Mouse (Mus musculus) heart, embryonic 11.5 days (tissue): ENCODE data around the gene Slc12a6. TPM values are rescaled to one million over a fixed set of nuclear protein-coding genes. Genes with fewer than 3 reads are reported as not detected.
A peak's percentile ranks its signal among the peaks of the same experiment; 100 is the strongest.
"Not testable (repeated sequence)": the region's sequence is repeated elsewhere in the genome, so short reads cannot be mapped to it uniquely, and the experiment has no call there.

Source experiments
- ATAC-seq: fragments of 200-750 bp; cut with Nextera tagmentation; replicated peaks from 2 replicates; pipeline ENCODE4 v1.8.0; 2017; ENCODE audit warnings: moderate library complexity; ENCODE audit not compliant: insufficient number of reproducible peaks, low FRiP score, low TSS enrichment
- H3K27ac ChIP-seq: fragments of 300-500 bp; sonication (generic); 2 replicates; pipeline ENCODE4 v1.5.1; 2014; ENCODE audit warnings: mild to moderate bottlenecking, low read depth, low read length
- H3K27me3 ChIP-seq: fragments of 300-500 bp; sonication (generic); 2 replicates; pipeline ENCODE4 v1.6.1; 2014; ENCODE audit warnings: mild to moderate bottlenecking, low read length, mixed read lengths; ENCODE audit not compliant: control insufficient read depth, insufficient read depth
- H3K36me3 ChIP-seq: fragments of 300-500 bp; sonication (generic); 2 replicates; pipeline ENCODE4 v1.6.1; 2014; ENCODE audit warnings: mild to moderate bottlenecking, low read length, moderate library complexity, mixed read lengths; ENCODE audit not compliant: control insufficient read depth, insufficient read depth
- H3K4me1 ChIP-seq: fragments of 300-500 bp; sonication (generic); 2 replicates; pipeline ENCODE4 v1.6.1; 2014; ENCODE audit warnings: low read length; ENCODE audit not compliant: control insufficient read depth, insufficient read depth
- H3K4me2 ChIP-seq: fragments of 300-500 bp; sonication (generic); 2 replicates; pipeline ENCODE4 v1.6.1; 2014; ENCODE audit warnings: mild to moderate bottlenecking, moderate library complexity
- H3K4me3 ChIP-seq: fragments of 300-500 bp; sonication (generic); 2 replicates; pipeline ENCODE4 v1.5.1; 2014; ENCODE audit warnings: low read depth, low read length
- H3K9ac ChIP-seq: fragments of 300-500 bp; sonication (generic); 2 replicates; pipeline ENCODE4 v1.6.1; 2014; ENCODE audit warnings: mild to moderate bottlenecking, low read depth, low read length, moderate library complexity
- H3K9me3 ChIP-seq: fragments of 300-500 bp; sonication (generic); replicated peaks from 2 replicates; pipeline ENCODE4 v1.6.1; 2016; ENCODE audit warnings: low read length; ENCODE audit not compliant: control insufficient read depth
- WGBS: fragments of 180-500 bp; shearing (Covaris S2); extraction: QIAGEN DNeasy Blood & Tissue Kit; methylation state at CpG from one replicate; pipeline ENCODE4 v1.1.7; 2014; ENCODE audit not compliant: insufficient replicate concordance; 5-methylcytosine and 5-hydroxymethylcytosine counted together
- polyA plus RNA-seq: library from polyadenylated mRNA; unstranded; fragments of >200 nt; fragmentation: Nextera tagmentation; extraction: Ambion mirVana; gene quantifications from 2 replicates; pipeline ENCODE4 v1.2.1, GENCODE M21; 2014

Slc12a6 gene
- polyA plus RNA-seq, 1 experiment from 2014 or later = 12.8 TPM

GRCm38 (mm10) chr2:112272909-112273308, 7.3 kb downstream of the Slc12a6 start:
- Histone ChIP-seq H3K9me3 (no peaks in the 10 kb centered on the region), H3K27ac (no peak overlapping the region), H3K4me2 (no peak overlapping the region), H3K9ac (no peak overlapping the region), H3K4me1 (no peaks in the 10 kb centered on the region), H3K36me3 (no peaks in the 10 kb centered on the region), H3K27me3 (no peaks in the 10 kb centered on the region), H3K4me3 (no peak overlapping the region)
- no peak for ATAC-seq
- WGBS = 73% methylated on average over 2 of the region's 2 CpGs

- H3K27me3 ChIP-seq = no peaks in the 10 kb centered on the region
- H3K27ac ChIP-seq = no peak overlapping the region
Measured at GRCm38 (mm10) chr2:112273474-112273873, 7.8 kb downstream of the Slc12a6 start.

GRCm38 (mm10) chr2:112276870-112277269, 11.2 kb downstream of the Slc12a6 start:
- no peaks in the 10 kb centered on the region for H3K9me3 ChIP-seq
- no peak overlapping the region for H3K27ac ChIP-seq
- ATAC-seq = no peak
- no peak overlapping the region for H3K4me2 ChIP-seq
- no peaks in the 10 kb centered on the region for H3K27me3 ChIP-seq
- 96% methylated on average over 3 of the region's 3 CpGs for whole genome bisulfite sequencing
- no peaks in the 10 kb centered on the region for H3K36me3 ChIP-seq
- no peak overlapping the region for H3K9ac ChIP-seq
- no peak overlapping the region for H3K4me3 ChIP-seq
- H3K4me1 ChIP-seq = no peaks in the 10 kb centered on the region

More at GRCm38 (mm10) chr2:112273474-112273873, 7.8 kb downstream of the Slc12a6 start:
- 84% methylated on average over 6 of the region's 6 CpGs for WGBS
- H3K4me2 ChIP-seq = no peak overlapping the region
- no peak overlapping the region for H3K4me3 ChIP-seq
- H3K4me1 ChIP-seq = no peaks in the 10 kb centered on the region
- no peaks in the 10 kb centered on the region for H3K9me3 ChIP-seq
- H3K36me3 ChIP-seq = no peaks in the 10 kb centered on the region
- no peak for ATAC-seq
- no peak overlapping the region for H3K9ac ChIP-seq

- Histone ChIP-seq H3K27ac (no peak overlapping the region), H3K9ac (no peak overlapping the region), H3K4me1 (peaks cover 4% of the 10 kb centered on the region; the same call in 1 of the 2 replicates), H3K36me3 (no peaks in the 10 kb centered on the region), H3K27me3 (no peaks in the 10 kb centered on the region), H3K4me2 (no peak overlapping the region), H3K9me3 (no peaks in the 10 kb centered on the region), H3K4me3 (no peak overlapping the region)
- 91% methylated on average over 1 of the region's 1 CpGs for WGBS
- ATAC-seq = no peak
Measured at GRCm38 (mm10) chr2:112282846-112283245, 17.2 kb downstream of the Slc12a6 start.

GRCm38 (mm10) chr2:112284363-112285030, 18.9 kb downstream of the Slc12a6 start:
- H3K27ac ChIP-seq = peak overlapping the region; percentile 59
- peak; percentile 85 for ATAC-seq

GRCm38 (mm10) chr2:112285031-112285390, 19.4 kb downstream of the Slc12a6 start:
- no peak overlapping the region for H3K27ac ChIP-seq
- no peaks in the 10 kb centered on the region for H3K27me3 ChIP-seq
- peak overlapping the region; percentile 93 for H3K4me2 ChIP-seq
- no peak for ATAC-seq
- no peaks in the 10 kb centered on the region for H3K9me3 ChIP-seq
- H3K4me3 ChIP-seq = peak overlapping the region; percentile 67
- 64% methylated on average over 6 of the region's 6 CpGs for WGBS
- no peaks in the 10 kb centered on the region for H3K36me3 ChIP-seq
- peaks cover 4% of the 10 kb centered on the region; the same call in 1 of the 2 replicates for H3K4me1 ChIP-seq
- H3K9ac ChIP-seq = peak overlapping the region; percentile 85; the same call in 1 of the 2 replicates

More at GRCm38 (mm10) chr2:112284363-112285030, 18.9 kb downstream of the Slc12a6 start:
- H3K9ac ChIP-seq = peak overlapping the region; percentile 85
- H3K4me3 ChIP-seq = peak overlapping the region; percentile 67
- H3K27me3 ChIP-seq = no peaks in the 10 kb centered on the region
- no peaks in the 10 kb centered on the region for H3K36me3 ChIP-seq
- peaks cover 4% of the 10 kb centered on the region; the same call in 1 of the 2 replicates for H3K4me1 ChIP-seq
- H3K9me3 ChIP-seq = no peaks in the 10 kb centered on the region
- H3K4me2 ChIP-seq = peak overlapping the region; percentile 93
- WGBS = 2% methylated on average over 21 of the region's 21 CpGs

- not testable (repeated sequence) for H3K9me3 ChIP-seq
Measured at GRCm38 (mm10) chr2:112286062-112286461, 20.4 kb downstream of the Slc12a6 start.

GRCm38 (mm10) chr2:112287059-112287458, 21.4 kb downstream of the Slc12a6 start:
- Histone ChIP-seq H3K36me3 (no peaks in the 10 kb centered on the region), H3K27me3 (no peaks in the 10 kb centered on the region), H3K9ac (no peak overlapping the region), H3K9me3 (no peaks in the 10 kb centered on the region), H3K4me1 (peaks cover 4% of the 10 kb centered on the region; the same call in 1 of the 2 replicates), H3K4me3 (no peak overlapping the region), H3K27ac (no peak overlapping the region), H3K4me2 (no peak overlapping the region)
- ATAC-seq = no peak
- WGBS = 68% methylated on average over 4 of the region's 4 CpGs

More at GRCm38 (mm10) chr2:112286062-112286461, 20.4 kb downstream of the Slc12a6 start:
- 93% methylated on average over 1 of the region's 1 CpGs for WGBS
- ATAC-seq, H3K4me3 ChIP-seq, H3K4me2 ChIP-seq, H3K4me1 ChIP-seq, H3K9ac ChIP-seq, H3K27ac ChIP-seq, H3K27me3 ChIP-seq, H3K36me3 ChIP-seq: not testable (repeated sequence)

GRCm38 (mm10) chr2:112289507-112289906, 23.9 kb downstream of the Slc12a6 start:
- Histone ChIP-seq H3K9ac (no peak overlapping the region), H3K27me3 (no peaks in the 10 kb centered on the region), H3K27ac (no peak overlapping the region), H3K36me3 (no peaks in the 10 kb centered on the region), H3K4me2 (no peak overlapping the region), H3K9me3 (no peaks in the 10 kb centered on the region), H3K4me1 (no peaks in the 10 kb centered on the region), H3K4me3 (no peak overlapping the region)
- no peak for ATAC-seq
- 88% methylated on average over 3 of the region's 3 CpGs for WGBS
